Mouse (Mus musculus) testis, adult 2 months (tissue): Measurements from ENCODE around the gene Tmem92.

Source experiments
- CTCF ChIP-seq: fragments of 200-500 bp; IDR thresholded peaks from 2 replicates; pipeline ENCODE4 v1.5.1; 2012; ENCODE audit warnings: low read depth, mild to moderate bottlenecking, inconsistent platforms, low read length, moderate library complexity; ENCODE audit not compliant: control insufficient read depth, insufficient read depth, insufficient replicate concordance
- POLR2A ChIP-seq: fragments of 200-500 bp; IDR thresholded peaks from 2 replicates; pipeline ENCODE4 v1.6.1; 2012; ENCODE audit warnings: low read depth, mild to moderate bottlenecking, inconsistent platforms, low read length, moderate library complexity; ENCODE audit not compliant: control insufficient read depth

GRCm38 (mm10) chr11:94729565-94729964 lies 52.9 kb downstream of the Tmem92 start:
- TF ChIP-seq CTCF (no peak), POLR2A (no peak)
